Mouse (Mus musculus) forebrain, embryonic 10.5 days (tissue): ENCODE data around the gene Ccdc130. TPM values are rescaled to one million over a fixed set of nuclear protein-coding genes. Genes with fewer than 3 reads are reported as not detected.

ENCODE experiments used
- DNase-seq: peaks from one replicate; pipeline ENCODE4 v3.0.0-alpha.2; 2017; ENCODE audit warnings: low spot score; ENCODE audit errors: extremely low spot score
- H3K27ac ChIP-seq: fragments of 300-500 bp; sonication (generic); 2 replicates; pipeline ENCODE4 v1.5.1; 2016; ENCODE audit warnings: mild to moderate bottlenecking
- H3K27me3 ChIP-seq: fragments of 300-500 bp; sonication (generic); 2 replicates; pipeline ENCODE4 v1.6.1; 2016; ENCODE audit warnings: mild to moderate bottlenecking; ENCODE audit not compliant: poor library complexity, severe bottlenecking
- H3K36me3 ChIP-seq: fragments of 300-500 bp; sonication (generic); replicated peaks from 2 replicates; pipeline ENCODE4 v1.6.1; 2016; ENCODE audit warnings: mild to moderate bottlenecking, moderate library complexity
- H3K4me1 ChIP-seq: fragments of 300-500 bp; sonication (generic); 2 replicates; pipeline ENCODE4 v1.6.1; 2016
- H3K4me3 ChIP-seq: fragments of 300-500 bp; sonication (generic); 2 replicates; pipeline ENCODE4 v1.5.1; 2016; ENCODE audit warnings: mild to moderate bottlenecking, moderate library complexity
- H3K9me3 ChIP-seq: fragments of 300-500 bp; sonication (generic); 2 replicates; pipeline ENCODE4 v1.6.1; 2016; ENCODE audit warnings: mild to moderate bottlenecking, moderate library complexity
- WGBS: fragments of 180-500 bp; shearing (Covaris S2); methylation state at CpG from one replicate; pipeline ENCODE4 v1.1.7; 2016; 5-methylcytosine and 5-hydroxymethylcytosine counted together
- polyA plus RNA-seq: library from polyadenylated mRNA; unstranded; fragments of >200 nt; fragmentation: Nextera tagmentation; extraction: Ambion mirVana; gene quantifications from 2 replicates; pipeline ENCODE4 v1.2.1, GENCODE M21; 2016

Gene Ccdc130
- polyA plus RNA-seq, 1 experiment from 2014 or later = 21.6 TPM

DNA sequence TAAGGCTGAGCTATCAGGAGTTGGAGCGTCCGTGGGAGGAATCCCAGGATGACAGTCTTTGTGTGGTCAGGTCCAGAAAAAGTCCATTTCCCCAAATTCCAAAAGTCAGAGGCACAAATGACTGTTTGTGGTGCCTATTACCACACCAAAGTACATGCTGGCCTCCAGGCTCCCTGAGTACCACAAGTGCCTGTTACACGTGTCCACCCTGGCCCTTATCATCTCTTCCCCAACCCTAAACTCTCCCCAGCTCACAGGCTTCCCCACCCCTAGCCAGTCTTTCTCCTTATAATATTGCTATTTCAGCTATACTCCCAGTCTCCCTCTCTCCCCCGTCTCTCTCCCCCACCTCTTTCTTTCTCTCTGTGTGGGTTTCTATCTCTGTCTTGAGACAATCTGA lies 2.1 kb upstream of the Ccdc130 start:
- Histone ChIP-seq H3K9me3 (no peaks in the 10 kb centered on the region), H3K4me3 (no peak overlapping the region), H3K36me3 (0 out of 2 replicates have a peak, but pooled peaks cover 4% of the 10 kb centered on the region), H3K27me3 (no peaks in the 10 kb centered on the region), H3K4me1 (peaks cover 19% of the 10 kb centered on the region), H3K27ac (no peak overlapping the region)
- no peak for DNase-seq
- 88% methylated on average over 4 of the region's 4 CpGs for WGBS

DNA sequence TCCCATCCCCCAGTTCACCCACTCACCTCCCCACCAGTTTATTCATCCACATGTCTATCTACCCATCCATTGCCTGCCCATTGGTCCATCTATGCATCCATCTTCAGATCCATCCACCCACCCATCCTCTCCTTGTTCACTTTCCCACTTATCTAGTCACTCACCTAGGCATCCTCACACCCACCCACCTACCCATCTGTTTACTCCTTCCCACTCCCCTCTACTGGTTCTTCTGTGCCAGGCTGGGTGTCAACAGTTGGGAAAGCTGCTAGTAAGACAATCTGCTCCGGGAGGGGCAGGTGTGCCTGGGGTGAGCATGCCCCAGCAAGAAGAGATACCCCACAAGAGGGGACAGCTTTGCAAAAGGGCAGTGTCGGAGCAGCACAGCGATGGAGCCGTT lies 9.1 kb downstream of the Ccdc130 start:
- peaks cover 83% of the 10 kb centered on the region for H3K36me3 ChIP-seq
- no peak overlapping the region for H3K4me3 ChIP-seq
- H3K27ac ChIP-seq = no peak overlapping the region
- H3K9me3 ChIP-seq = no peaks in the 10 kb centered on the region
- no peaks in the 10 kb centered on the region for H3K27me3 ChIP-seq
- H3K4me1 ChIP-seq = peaks cover 20% of the 10 kb centered on the region
- 96% methylated on average over 4 of the region's 4 CpGs for WGBS
- no peak for DNase-seq

DNA sequence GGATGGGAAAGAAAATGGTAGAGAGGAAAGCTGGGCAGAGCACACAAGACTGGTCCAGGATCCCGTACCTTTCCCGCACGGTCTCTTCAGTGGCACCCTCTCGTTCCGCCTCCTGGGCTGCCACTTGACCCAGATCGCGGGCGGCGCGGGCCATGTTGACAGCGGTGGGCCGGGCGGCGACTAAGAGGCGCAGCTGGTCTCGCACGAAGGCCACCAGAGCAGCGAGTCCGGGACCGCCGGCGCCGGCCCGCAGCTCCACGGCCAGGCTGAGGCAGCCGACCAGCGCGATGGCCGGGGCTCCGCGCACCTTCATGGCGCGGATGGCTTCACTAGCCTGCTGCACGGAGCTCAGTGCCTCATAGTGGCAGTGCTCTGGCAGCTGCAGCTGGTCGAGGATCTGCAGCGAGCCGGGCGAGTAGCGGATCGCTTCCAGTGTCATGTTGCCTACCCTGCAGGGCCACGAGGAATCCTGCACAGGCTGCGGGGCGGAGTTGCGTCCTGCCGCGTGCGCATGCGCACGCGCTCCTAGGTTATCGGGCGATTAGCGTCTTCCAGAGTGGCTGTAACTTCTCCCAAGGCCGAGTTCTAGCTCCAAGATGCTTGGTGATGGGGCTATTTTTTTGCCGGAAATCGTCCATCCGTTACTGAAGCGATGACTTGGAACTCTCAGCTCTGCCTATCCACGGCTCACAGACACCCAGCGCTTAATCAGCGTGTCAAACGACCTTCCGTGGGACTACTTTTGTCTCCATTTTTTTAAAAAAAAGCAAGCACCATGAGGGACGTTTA lies 13.2 kb downstream of the Ccdc130 start, which contains the start of gene Mri1:
Gene Mri1, minus strand, starts transcription at position 505 of the 789 bp plus-strand sequence.
- peak; percentile 93 for DNase-seq
- Histone ChIP-seq H3K27ac (peak within 1 kb of the TSS; percentile 93), H3K27me3 (no peaks in the 10 kb centered on the region), H3K4me3 (peak within 1 kb of the TSS; percentile 87), H3K4me1 (peaks cover 24% of the 10 kb centered on the region), H3K36me3 (peaks cover 81% of the 10 kb centered on the region), H3K9me3 (no peaks in the 10 kb centered on the region)
- WGBS = 1% methylated on average over 64 of the region's 64 CpGs

DNA sequence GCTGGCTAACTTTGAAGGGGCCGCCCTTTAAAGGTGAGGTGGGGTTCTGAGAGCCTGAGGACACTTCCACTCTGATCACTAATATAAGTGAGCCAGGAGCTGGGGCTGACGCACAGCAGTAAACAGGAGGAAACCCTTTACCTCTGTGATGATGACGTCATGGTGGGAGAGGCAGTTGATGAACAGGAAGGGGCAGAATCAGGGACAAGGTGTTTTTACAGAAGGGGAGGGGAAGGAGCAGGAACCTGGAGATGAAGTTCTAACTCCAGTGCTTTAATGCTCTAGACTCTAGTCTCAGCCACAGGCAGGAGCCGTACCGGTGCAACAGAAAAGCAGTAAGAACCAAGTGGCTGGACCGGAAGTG lies 13.7 kb downstream of the Ccdc130 start:
- Histone ChIP-seq H3K27ac (peak overlapping the region; percentile 93), H3K4me1 (peaks cover 24% of the 10 kb centered on the region), H3K36me3 (peaks cover 81% of the 10 kb centered on the region), H3K4me3 (peak overlapping the region; percentile 87), H3K27me3 (no peaks in the 10 kb centered on the region), H3K9me3 (no peaks in the 10 kb centered on the region)
- no peak for DNase-seq
- 17% methylated on average over 6 of the region's 6 CpGs for WGBS

DNA sequence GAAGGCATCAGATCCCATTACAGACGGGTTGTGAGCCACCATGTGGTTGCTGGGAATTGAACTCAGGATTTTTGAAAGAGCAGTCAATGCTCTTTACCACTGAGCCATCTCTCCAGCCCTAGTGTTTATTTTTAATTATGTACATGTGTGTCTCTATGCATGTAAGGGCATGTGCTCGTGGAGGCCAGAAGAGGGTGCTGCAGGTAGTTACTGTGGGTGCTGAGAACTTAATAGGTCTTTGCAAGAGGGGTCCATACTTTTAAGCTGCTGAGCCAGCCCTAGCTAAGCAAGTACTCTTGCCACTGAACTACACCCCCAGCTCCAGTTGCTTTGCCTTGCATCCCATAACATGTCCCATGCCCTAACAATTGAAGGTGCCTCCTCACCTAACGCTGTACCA lies 14.3 kb downstream of the Ccdc130 start:
- Histone ChIP-seq H3K36me3 (peaks cover 81% of the 10 kb centered on the region), H3K27me3 (no peaks in the 10 kb centered on the region), H3K27ac (peak overlapping the region; percentile 93), H3K9me3 (no peaks in the 10 kb centered on the region), H3K4me1 (peaks cover 24% of the 10 kb centered on the region), H3K4me3 (peak overlapping the region; percentile 87)
- 89% methylated on average over 3 of the region's 3 CpGs for WGBS
- no peak for DNase-seq

DNA sequence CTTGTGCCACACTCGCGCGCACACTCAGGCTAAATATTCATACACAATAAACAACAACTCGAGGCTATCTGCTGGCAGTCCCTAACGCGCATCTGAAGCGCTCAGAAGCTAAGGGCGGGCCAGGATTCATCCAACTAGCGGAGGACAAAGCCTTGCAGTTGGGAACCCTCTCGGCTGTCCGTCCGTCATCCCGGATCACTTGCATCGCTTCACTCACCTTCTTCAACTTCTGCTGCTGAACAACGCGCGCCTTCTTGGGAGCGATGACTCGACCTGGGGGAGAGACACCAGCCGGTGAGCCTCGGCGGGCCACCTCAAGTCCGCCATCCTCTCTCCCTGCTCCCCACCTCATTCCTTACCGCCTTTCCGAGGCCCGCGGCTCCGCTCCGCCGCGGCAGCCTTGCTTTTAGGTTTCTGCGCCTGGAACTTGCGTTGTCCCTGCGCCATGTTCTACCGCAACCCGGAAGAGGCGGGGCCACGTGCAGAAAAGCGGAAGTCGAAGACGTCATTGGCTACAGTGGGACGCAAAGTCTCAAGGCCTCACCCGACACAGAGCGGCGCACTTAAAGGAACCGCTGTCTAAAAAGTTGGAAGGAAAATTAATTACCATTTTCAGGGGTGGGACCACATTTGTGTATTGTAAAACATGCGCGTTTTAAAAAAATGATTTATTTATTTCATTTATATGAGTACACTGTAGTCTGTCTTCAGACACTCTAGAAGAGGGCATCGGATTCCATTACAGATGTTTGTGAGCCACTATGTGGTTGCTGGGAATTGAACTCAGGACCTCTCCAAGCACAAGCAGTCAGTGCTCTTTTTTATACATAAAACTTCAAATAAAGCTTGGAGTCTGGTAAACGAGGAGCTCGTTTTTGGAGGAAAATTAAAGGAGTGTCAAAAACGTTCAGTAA lies 20.7 kb downstream of the Ccdc130 start, which contains the start of gene D8Ertd738e:
Gene D8Ertd738e, minus strand, starts transcription at position 463 of the 914 bp plus-strand sequence.
- Histone ChIP-seq H3K36me3 (peaks cover 83% of the 10 kb centered on the region), H3K4me3 (peak within 1 kb of the TSS; percentile 94), H3K27me3 (no peaks in the 10 kb centered on the region), H3K9me3 (no peaks in the 10 kb centered on the region), H3K27ac (peak within 1 kb of the TSS; percentile 88), H3K4me1 (peaks cover 14% of the 10 kb centered on the region; the same call in 1 of the 2 replicates)
- peak; percentile 91 for DNase-seq
- WGBS = 4% methylated on average over 52 of the region's 52 CpGs

DNA sequence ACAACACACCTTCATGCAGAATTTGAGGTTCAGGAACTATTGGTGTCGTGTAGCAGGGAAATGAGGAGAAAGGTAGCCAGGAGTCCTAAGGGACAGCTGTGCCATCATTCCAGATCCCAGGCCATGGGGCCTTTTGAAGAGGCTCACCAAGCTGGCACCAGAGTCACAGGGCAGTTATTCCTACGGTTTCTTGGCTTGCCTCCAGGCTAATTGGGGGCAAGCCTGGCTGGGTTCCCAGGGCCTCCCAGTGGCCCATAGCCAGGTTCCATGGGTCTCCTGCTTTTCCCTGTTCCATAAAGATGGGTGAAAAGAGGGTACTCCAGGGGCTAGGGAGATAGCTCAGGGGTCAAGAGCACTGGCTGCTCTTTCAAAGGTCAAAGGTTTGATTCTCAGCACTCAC lies 28.4 kb downstream of the Ccdc130 start:
- H3K9me3 ChIP-seq = no peaks in the 10 kb centered on the region
- no peak for DNase-seq
- peaks cover 9% of the 10 kb centered on the region for H3K4me1 ChIP-seq
- peaks cover 36% of the 10 kb centered on the region for H3K36me3 ChIP-seq
- H3K27ac ChIP-seq = no peak overlapping the region
- no peak overlapping the region; the same call in 1 of the 2 replicates for H3K4me3 ChIP-seq
- no peaks in the 10 kb centered on the region for H3K27me3 ChIP-seq
- WGBS = 86% methylated on average over 2 of the region's 2 CpGs

DNA sequence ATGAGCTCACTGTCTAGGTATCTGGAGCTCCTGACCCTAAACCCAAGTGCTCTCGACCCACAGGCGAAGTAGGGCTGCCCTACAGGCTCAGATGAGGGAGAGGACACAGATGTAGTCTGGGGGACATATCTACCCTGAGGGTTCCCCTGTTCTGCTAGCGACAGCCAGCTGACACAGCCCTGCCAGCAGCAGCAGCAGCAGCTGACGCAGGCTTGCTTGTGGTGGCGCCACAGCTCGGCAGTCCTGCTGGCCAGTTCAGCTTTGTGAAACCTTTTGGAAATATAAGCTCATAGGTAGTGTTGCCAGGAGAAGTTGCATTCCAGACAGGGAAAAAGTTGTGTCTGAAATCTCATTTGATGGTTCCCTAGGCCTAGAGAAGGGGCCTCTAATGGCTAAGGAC lies 29.0 kb downstream of the Ccdc130 start:
- Histone ChIP-seq H3K4me1 (peaks cover 13% of the 10 kb centered on the region), H3K27ac (no peak overlapping the region), H3K36me3 (peaks cover 29% of the 10 kb centered on the region), H3K27me3 (no peaks in the 10 kb centered on the region), H3K4me3 (no peak overlapping the region), H3K9me3 (no peaks in the 10 kb centered on the region)
- no peak for DNase-seq
- WGBS = 71% methylated on average over 6 of the region's 6 CpGs

DNA sequence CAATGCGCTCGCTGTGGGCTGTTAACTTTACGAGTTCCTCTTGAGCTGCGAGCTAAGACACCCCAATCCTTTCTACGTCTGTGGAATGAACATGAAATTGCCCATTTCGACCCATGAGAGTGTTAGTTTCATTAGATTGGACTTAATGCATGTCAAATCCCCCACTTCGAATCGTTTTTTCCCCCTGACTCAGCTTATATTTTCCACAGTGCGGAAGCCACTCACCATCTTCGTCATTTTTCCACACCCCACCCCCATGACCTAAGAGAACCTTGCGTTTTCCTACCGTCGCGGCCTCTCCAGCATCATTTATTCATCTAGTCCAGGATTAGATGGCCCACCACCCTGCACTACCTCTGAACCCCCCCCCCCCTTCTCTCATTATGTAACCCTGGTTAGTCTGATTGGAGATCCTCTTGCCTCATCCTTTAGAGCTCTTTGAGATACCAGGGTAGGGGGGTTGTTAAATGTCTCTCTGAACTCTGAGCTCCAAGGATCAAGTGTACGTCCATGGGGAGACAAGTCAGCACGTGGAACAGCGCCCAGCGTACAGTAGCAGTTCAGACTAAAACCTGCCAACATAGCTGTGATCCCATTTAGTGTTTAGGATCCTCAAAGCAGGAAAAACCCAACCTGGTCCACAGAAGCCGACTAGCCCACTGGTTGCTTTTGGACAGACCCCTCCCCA lies 32.5 kb downstream of the Ccdc130 start:
- no peaks in the 10 kb centered on the region for H3K9me3 ChIP-seq
- H3K27me3 ChIP-seq = no peaks in the 10 kb centered on the region
- peak overlapping the region; percentile 90 for H3K27ac ChIP-seq
- H3K36me3 ChIP-seq = peaks cover 22% of the 10 kb centered on the region
- DNase-seq = no peak
- 24% methylated on average over 19 of the region's 19 CpGs for WGBS
- peak overlapping the region; percentile 84 for H3K4me3 ChIP-seq
- peaks cover 28% of the 10 kb centered on the region for H3K4me1 ChIP-seq

DNA sequence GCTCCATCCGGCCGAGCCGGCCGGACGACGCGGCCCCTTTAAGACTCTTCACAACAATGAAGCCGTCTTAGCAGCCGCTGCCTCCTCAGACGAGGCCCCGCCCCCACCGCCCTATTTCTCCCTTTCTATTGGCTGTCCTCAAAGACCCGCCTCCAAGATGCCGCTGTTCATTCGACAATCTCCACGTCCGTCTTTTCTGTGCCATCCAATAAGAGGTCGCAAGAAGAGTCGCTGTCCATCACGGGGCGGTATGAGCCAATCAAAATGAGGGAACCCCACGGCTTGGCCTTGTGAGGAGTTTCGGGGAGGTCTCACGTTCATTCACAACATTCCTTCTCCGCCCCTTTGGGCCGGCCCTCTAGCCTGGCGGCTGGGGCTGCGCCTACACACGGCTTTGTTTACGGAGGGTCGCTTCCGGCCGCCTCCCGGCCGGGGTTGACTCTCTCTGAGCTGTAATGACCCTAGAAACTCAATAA lies 33.1 kb downstream of the Ccdc130 start, which contains the start of gene Zswim4:
Gene Zswim4, minus strand, starts transcription at position 58 of the 476 bp plus-strand sequence.
- WGBS = under 1% methylated on average over 35 of the region's 35 CpGs
- no peaks in the 10 kb centered on the region for H3K27me3 ChIP-seq

DNA sequence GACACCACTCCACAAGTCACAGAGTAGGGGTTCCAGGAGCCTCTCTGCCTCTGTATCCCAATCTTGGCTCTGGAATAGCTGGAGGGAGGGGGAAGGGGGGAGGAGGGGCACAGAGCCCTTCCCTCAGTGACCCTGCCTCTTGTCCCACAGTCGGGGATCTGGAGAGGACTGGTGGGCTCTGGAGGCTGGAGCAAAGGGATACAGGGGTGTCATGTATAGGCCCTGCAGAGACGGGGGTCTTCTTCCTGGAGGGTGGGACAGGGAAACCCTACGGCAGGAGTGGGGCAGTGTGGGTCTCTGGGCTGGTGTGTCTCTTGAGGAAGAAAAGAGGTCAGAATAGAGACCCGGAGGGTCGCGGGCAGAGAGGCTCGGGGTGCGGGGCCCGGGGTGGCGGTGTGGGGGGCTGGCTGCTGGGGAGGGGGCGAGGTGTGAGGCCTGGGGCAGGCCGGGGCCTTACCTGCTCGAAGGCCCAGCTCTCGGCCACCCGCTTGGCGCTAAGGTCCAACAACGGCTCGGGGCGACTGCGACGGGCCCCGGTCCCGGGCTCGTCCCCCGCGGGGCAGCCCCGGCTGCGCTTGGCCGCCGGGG lies 33.7 kb downstream of the Ccdc130 start:
- Histone ChIP-seq H3K4me3 (peak overlapping the region; percentile 84), H3K27me3 (no peaks in the 10 kb centered on the region), H3K4me1 (peaks cover 28% of the 10 kb centered on the region), H3K9me3 (no peaks in the 10 kb centered on the region), H3K36me3 (peaks cover 34% of the 10 kb centered on the region), H3K27ac (peak overlapping the region; percentile 95)
- peak; percentile 25 for DNase-seq
- under 1% methylated on average over 30 of the region's 30 CpGs for WGBS

More for the DNA sequence above, 33.1 kb downstream of the Ccdc130 start, which contains the start of gene Zswim4:
- Histone ChIP-seq H3K27ac (peak within 1 kb of the TSS; percentile 95), H3K9me3 (no peaks in the 10 kb centered on the region), H3K36me3 (peaks cover 29% of the 10 kb centered on the region), H3K4me1 (peaks cover 28% of the 10 kb centered on the region), H3K4me3 (peak within 1 kb of the TSS; percentile 84)
- peak; percentile 99 for DNase-seq
